Mouse (Mus musculus) kidney, embryonic 14.5 days (tissue): ENCODE results near the gene Il1rapl2. TPM values are rescaled to one million over a fixed set of nuclear protein-coding genes. Genes with fewer than 3 reads are reported as not detected.

Source experiments
- ATAC-seq: fragments of 200-750 bp; cut with Nextera tagmentation; 2 replicates; pipeline ENCODE4 v1.8.0; 2017; ENCODE audit warnings: moderate number of reproducible peaks, mild to moderate bottlenecking, moderate TSS enrichment, moderate library complexity; ENCODE audit not compliant: low FRiP score, low TSS enrichment
- H3K27ac ChIP-seq: fragments of 300-500 bp; sonication (generic); 2 replicates; pipeline ENCODE4 v1.5.1; 2014; ENCODE audit warnings: low read depth, mild to moderate bottlenecking, low read length, moderate library complexity, mixed read lengths
- H3K27me3 ChIP-seq: fragments of 300-500 bp; sonication (generic); 2 replicates; pipeline ENCODE4 v1.6.1; 2014; ENCODE audit warnings: mild to moderate bottlenecking, low read length; ENCODE audit not compliant: control insufficient read depth, insufficient read depth
- H3K36me3 ChIP-seq: fragments of 300-500 bp; sonication (generic); 2 replicates; pipeline ENCODE4 v1.6.1; 2014; ENCODE audit warnings: low read length, mixed read lengths; ENCODE audit not compliant: control insufficient read depth, insufficient read depth
- H3K4me1 ChIP-seq: fragments of 300-500 bp; sonication (generic); 2 replicates; pipeline ENCODE4 v1.6.1; 2014; ENCODE audit warnings: low read length, mixed read lengths; ENCODE audit not compliant: control insufficient read depth, insufficient read depth
- H3K4me2 ChIP-seq: fragments of 300-500 bp; sonication (generic); replicated peaks from 2 replicates; pipeline ENCODE4 v1.6.1; 2014; ENCODE audit warnings: low read depth, mild to moderate bottlenecking, low read length
- H3K4me3 ChIP-seq: fragments of 300-500 bp; sonication (generic); 2 replicates; pipeline ENCODE4 v1.5.1; 2014; ENCODE audit warnings: mild to moderate bottlenecking, low read length
- H3K9ac ChIP-seq: fragments of 300-500 bp; sonication (generic); 2 replicates; pipeline ENCODE4 v1.6.1; 2014; ENCODE audit warnings: low read depth, mild to moderate bottlenecking, low read length, moderate library complexity
- H3K9me3 ChIP-seq: fragments of 300-500 bp; sonication (generic); 2 replicates; pipeline ENCODE4 v1.6.1; 2016; ENCODE audit warnings: low read length; ENCODE audit not compliant: control insufficient read depth
- WGBS: fragments of 180-500 bp; shearing (Covaris S2); extraction: QIAGEN DNeasy Blood & Tissue Kit; methylation state at CpG from one replicate; pipeline ENCODE4 v1.1.7; 2014; 5-methylcytosine and 5-hydroxymethylcytosine counted together
- polyA plus RNA-seq: library from polyadenylated mRNA; unstranded; fragments of >200 nt; fragmentation: Nextera tagmentation; extraction: Ambion mirVana; gene quantifications from 2 replicates; pipeline ENCODE4 v1.2.1, GENCODE M21; 2014

Il1rapl2 gene
- polyA plus RNA-seq, 1 experiment from 2014 or later, result 0.43 TPM

GRCm38 (mm10) chrX:138449856-138450255, 879.4 kb downstream of the Il1rapl2 start:
- Histone ChIP-seq H3K4me2 (no peak overlapping the region), H3K27ac (no peak overlapping the region), H3K4me1 (no peaks in the 10 kb centered on the region), H3K9me3 (no peaks in the 10 kb centered on the region), H3K4me3 (no peak overlapping the region), H3K9ac (no peak overlapping the region), H3K36me3 (no peaks in the 10 kb centered on the region), H3K27me3 (no peaks in the 10 kb centered on the region; the same call in 1 of the 2 replicates)
- ATAC-seq, result no peak
- WGBS, result 64% methylated on average over 2 of the region's 2 CpGs

GRCm38 (mm10) chrX:138478488-138478887, 908.1 kb downstream of the Il1rapl2 start:
- no peak for ATAC-seq
- no peaks in the 10 kb centered on the region for H3K9me3 ChIP-seq
- WGBS, result 82% methylated on average over 3 of the region's 3 CpGs
- no peaks in the 10 kb centered on the region for H3K36me3 ChIP-seq
- H3K27ac ChIP-seq, result no peak overlapping the region
- H3K4me2 ChIP-seq, result no peak overlapping the region
- no peaks in the 10 kb centered on the region for H3K4me1 ChIP-seq
- H3K27me3 ChIP-seq, result no peaks in the 10 kb centered on the region
- no peak overlapping the region for H3K9ac ChIP-seq
- H3K4me3 ChIP-seq, result no peak overlapping the region

GRCm38 (mm10) chrX:138500510-138500909, 930.1 kb downstream of the Il1rapl2 start:
- Histone ChIP-seq H3K27ac (no peak overlapping the region), H3K9me3 (no peaks in the 10 kb centered on the region), H3K27me3 (no peaks in the 10 kb centered on the region), H3K4me3 (no peak overlapping the region), H3K4me2 (no peak overlapping the region), H3K36me3 (no peaks in the 10 kb centered on the region), H3K9ac (no peak overlapping the region), H3K4me1 (no peaks in the 10 kb centered on the region)
- ATAC-seq, result no peak
- 82% methylated on average over 1 of the region's 1 CpGs for WGBS

- WGBS, result 67% methylated on average over 3 of the region's 3 CpGs
- ATAC-seq, result no peak
- H3K9ac ChIP-seq, result no peak overlapping the region
- no peaks in the 10 kb centered on the region for H3K36me3 ChIP-seq
- no peaks in the 10 kb centered on the region for H3K27me3 ChIP-seq
- H3K27ac ChIP-seq, result no peak overlapping the region
- no peaks in the 10 kb centered on the region for H3K4me1 ChIP-seq
- no peaks in the 10 kb centered on the region for H3K9me3 ChIP-seq
- no peak overlapping the region for H3K4me2 ChIP-seq
- no peak overlapping the region for H3K4me3 ChIP-seq
These were observed 934.6 kb downstream of the Il1rapl2 start for GRCm38 (mm10) chrX:138505049-138505448.

- Histone ChIP-seq H3K9ac (no peak overlapping the region), H3K27me3 (no peaks in the 10 kb centered on the region), H3K9me3 (no peaks in the 10 kb centered on the region), H3K4me2 (no peak overlapping the region), H3K27ac (no peak overlapping the region), H3K4me1 (no peaks in the 10 kb centered on the region), H3K4me3 (no peak overlapping the region), H3K36me3 (no peaks in the 10 kb centered on the region)
- ATAC-seq, result no peak
- 68% methylated on average over 3 of the region's 3 CpGs for WGBS
These were observed 1049.7 kb downstream of the Il1rapl2 start for GRCm38 (mm10) chrX:138620106-138620505.

GRCm38 (mm10) chrX:138625311-138625710, 1054.9 kb downstream of the Il1rapl2 start:
- H3K4me2 ChIP-seq, result no peak overlapping the region
- H3K4me1 ChIP-seq, result no peaks in the 10 kb centered on the region
- H3K9me3 ChIP-seq, result no peaks in the 10 kb centered on the region
- no peaks in the 10 kb centered on the region for H3K36me3 ChIP-seq
- H3K27ac ChIP-seq, result no peak overlapping the region
- no peaks in the 10 kb centered on the region for H3K27me3 ChIP-seq
- ATAC-seq, result no peak
- no peak overlapping the region for H3K4me3 ChIP-seq
- H3K9ac ChIP-seq, result no peak overlapping the region

- Histone ChIP-seq H3K27ac (no peak overlapping the region), H3K27me3 (no peaks in the 10 kb centered on the region), H3K9me3 (no peaks in the 10 kb centered on the region), H3K4me1 (no peaks in the 10 kb centered on the region), H3K9ac (no peak overlapping the region), H3K4me3 (no peak overlapping the region), H3K4me2 (no peak overlapping the region), H3K36me3 (no peaks in the 10 kb centered on the region)
- ATAC-seq, result peak; percentile 39; the same call in 1 of the 2 replicates
- WGBS, result 19% methylated on average over 1 of the region's 1 CpGs
These were observed 1152.0 kb downstream of the Il1rapl2 start for GRCm38 (mm10) chrX:138722372-138722771.

- Histone ChIP-seq H3K4me2 (no peak overlapping the region), H3K4me1 (no peaks in the 10 kb centered on the region), H3K27ac (no peak overlapping the region), H3K9ac (no peak overlapping the region), H3K4me3 (no peak overlapping the region), H3K36me3 (no peaks in the 10 kb centered on the region), H3K27me3 (no peaks in the 10 kb centered on the region), H3K9me3 (no peaks in the 10 kb centered on the region)
- WGBS, result 37% methylated on average over 3 of the region's 3 CpGs
- peak; percentile 60; the same call in 1 of the 2 replicates for ATAC-seq
These were observed 1230.5 kb downstream of the Il1rapl2 start for GRCm38 (mm10) chrX:138800958-138801357.

- no peaks in the 10 kb centered on the region; the same call in 1 of the 2 replicates for H3K27me3 ChIP-seq
- H3K9me3 ChIP-seq, result no peaks in the 10 kb centered on the region
- H3K4me3 ChIP-seq, result no peak overlapping the region
- H3K4me2 ChIP-seq, result no peak overlapping the region
- no peak for ATAC-seq
- no peaks in the 10 kb centered on the region for H3K4me1 ChIP-seq
- H3K27ac ChIP-seq, result no peak overlapping the region
- no peak overlapping the region for H3K9ac ChIP-seq
- H3K36me3 ChIP-seq, result no peaks in the 10 kb centered on the region
These were observed 1261.5 kb downstream of the Il1rapl2 start for GRCm38 (mm10) chrX:138831876-138832275.
